Mouse (Mus musculus) lung, embryonic 15.5 days (tissue): Measurements from ENCODE around the gene Cyren. TPM values are rescaled to one million over a fixed set of nuclear protein-coding genes. Genes with fewer than 3 reads are reported as not detected.

Source experiments
- ATAC-seq: fragments of 200-750 bp; cut with Nextera tagmentation; 2 replicates; pipeline ENCODE4 v1.8.0; 2017; ENCODE audit warnings: moderate number of reproducible peaks, borderline replicate concordance; ENCODE audit not compliant: low FRiP score, low TSS enrichment; ENCODE audit errors: extremely low read depth
- H3K27ac ChIP-seq: fragments of 300-500 bp; sonication (generic); 2 replicates; pipeline ENCODE4 v1.5.1; 2015; ENCODE audit warnings: moderate library complexity, mild to moderate bottlenecking, inconsistent platforms
- H3K27me3 ChIP-seq: fragments of 300-500 bp; sonication (generic); 2 replicates; pipeline ENCODE4 v1.6.1; 2015; ENCODE audit warnings: inconsistent platforms
- H3K36me3 ChIP-seq: fragments of 300-500 bp; sonication (generic); 2 replicates; pipeline ENCODE4 v1.6.1; 2015; ENCODE audit warnings: inconsistent platforms
- H3K4me1 ChIP-seq: fragments of 300-500 bp; sonication (generic); 2 replicates; pipeline ENCODE4 v1.6.1; 2015; ENCODE audit warnings: inconsistent platforms
- H3K4me2 ChIP-seq: fragments of 300-500 bp; sonication (generic); 2 replicates; pipeline ENCODE4 v1.6.1; 2015; ENCODE audit warnings: inconsistent platforms, mild to moderate bottlenecking, moderate library complexity
- H3K4me3 ChIP-seq: fragments of 300-500 bp; sonication (generic); 2 replicates; pipeline ENCODE4 v1.5.1; 2015; ENCODE audit warnings: mild to moderate bottlenecking, inconsistent platforms
- H3K9ac ChIP-seq: fragments of 300-500 bp; sonication (generic); 2 replicates; pipeline ENCODE4 v1.6.1; 2015; ENCODE audit warnings: inconsistent platforms
- H3K9me3 ChIP-seq: fragments of 300-500 bp; sonication (generic); 2 replicates; pipeline ENCODE4 v1.6.1; 2016; ENCODE audit warnings: inconsistent platforms
- WGBS: fragments of 180-500 bp; shearing (Covaris S2); methylation state at CpG from one replicate; pipeline ENCODE4 v1.1.7; 2015; 5-methylcytosine and 5-hydroxymethylcytosine counted together
- polyA plus RNA-seq: library from polyadenylated mRNA; unstranded; fragments of >200 nt; fragmentation: Nextera tagmentation; extraction: Ambion mirVana; gene quantifications from 2 replicates; pipeline ENCODE4 v1.2.1, GENCODE M21; 2015

Gene Cyren
- 21.6 and 22.4 TPM in 2 replicates for polyA plus RNA-seq

DNA sequence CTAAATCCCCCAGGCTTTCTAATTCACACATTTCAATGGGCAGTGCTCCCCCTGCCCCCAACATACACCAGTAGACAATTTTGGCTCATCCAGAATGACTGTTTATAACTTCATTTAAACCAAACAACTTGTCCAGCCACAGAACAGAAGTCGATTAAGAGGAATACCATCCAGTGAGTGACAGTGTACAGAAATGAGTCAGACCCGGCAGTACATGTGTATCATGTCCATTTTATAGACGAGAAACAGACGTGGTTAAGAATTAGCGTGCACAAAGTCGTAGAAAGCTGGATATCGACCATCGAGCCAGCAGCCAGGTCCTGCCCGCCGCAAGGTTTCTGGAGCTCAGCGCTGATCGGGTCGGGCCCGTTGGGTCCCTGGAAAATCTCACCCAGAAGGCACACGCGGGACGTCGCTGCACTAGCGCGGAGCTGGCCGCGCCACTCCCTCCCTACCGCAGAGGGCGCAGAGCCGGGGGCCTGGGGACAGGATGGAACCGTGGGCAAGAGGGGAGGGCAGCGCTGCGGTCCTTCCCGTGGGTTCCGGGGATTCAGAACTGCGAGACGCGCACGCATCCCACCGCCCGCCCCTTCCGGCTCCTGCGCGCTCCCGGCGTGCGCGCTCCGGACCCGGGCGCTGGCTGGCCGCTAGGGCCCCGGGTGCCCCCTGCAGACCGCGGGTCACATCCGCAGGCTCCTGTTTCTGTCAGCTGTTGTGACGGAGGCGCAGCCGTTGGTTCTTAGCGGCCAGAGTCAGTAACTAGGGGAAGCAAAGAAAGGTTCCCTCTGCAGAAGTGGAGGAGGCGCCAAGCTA is at the start of gene Cyren:
Gene Cyren, minus strand, starts transcription at position 552 of the 813 bp plus-strand sequence.
- Histone ChIP-seq H3K4me2 (peak within 1 kb of the TSS; percentile 59), H3K4me1 (peaks cover 43% of the 10 kb centered on the region), H3K27ac (peak within 1 kb of the TSS; percentile 95), H3K36me3 (peaks cover 36% of the 10 kb centered on the region), H3K27me3 (no peaks in the 10 kb centered on the region), H3K9ac (peak within 1 kb of the TSS; percentile 95), H3K4me3 (peak within 1 kb of the TSS; percentile 68), H3K9me3 (no peaks in the 10 kb centered on the region)
- peak; percentile 89 for ATAC-seq
- WGBS: under 1% methylated on average over 49 of the region's 56 CpGs

DNA sequence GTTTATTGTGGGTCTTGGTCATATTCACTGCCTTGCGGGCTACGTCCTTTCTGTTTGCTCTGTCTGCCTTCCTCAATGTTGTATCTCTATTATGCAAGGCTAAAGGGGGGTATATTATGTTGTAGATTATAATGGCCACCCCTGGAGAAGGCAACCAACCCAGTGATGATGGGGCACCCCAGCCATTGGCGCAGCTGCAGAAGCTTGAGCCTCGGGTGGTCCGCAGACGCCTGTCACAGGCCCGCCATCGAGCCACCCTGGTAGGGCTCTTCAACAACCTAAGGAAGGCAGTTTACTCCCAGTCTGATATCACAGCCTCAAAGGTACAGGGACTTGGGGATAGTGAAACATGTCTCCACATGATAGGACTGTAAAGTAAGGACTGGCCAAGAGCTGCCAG is 49.7 kb upstream of the Cyren start:
- 87% methylated on average over 8 of the region's 8 CpGs for WGBS
- Histone ChIP-seq H3K4me2 (no peak overlapping the region), H3K4me1 (no peaks in the 10 kb centered on the region), H3K27ac (no peak overlapping the region), H3K9ac (no peak overlapping the region), H3K27me3 (no peaks in the 10 kb centered on the region), H3K9me3 (no peaks in the 10 kb centered on the region), H3K4me3 (no peak overlapping the region), H3K36me3 (no peaks in the 10 kb centered on the region)
- no peak for ATAC-seq

DNA sequence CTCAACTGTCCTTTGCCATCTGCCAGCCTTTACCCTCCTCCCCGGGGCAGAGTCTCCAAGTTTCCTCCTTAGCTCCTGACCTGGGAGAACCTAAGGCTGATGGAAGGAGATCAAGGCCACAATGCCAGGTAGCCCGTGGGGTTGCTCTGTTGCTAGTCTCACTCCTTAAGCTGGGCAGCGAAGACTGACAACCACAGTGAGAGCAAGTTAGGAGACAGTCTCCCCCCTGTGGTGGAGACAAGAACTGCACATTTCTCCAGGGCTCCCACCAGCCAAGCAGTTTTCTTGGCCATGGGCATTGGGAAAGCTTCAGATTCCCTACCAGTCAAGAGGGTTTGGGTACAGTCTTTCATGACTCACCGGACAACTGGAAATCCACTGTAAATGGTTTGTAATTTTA is 49.3 kb upstream of the Cyren start:
- Histone ChIP-seq H3K9ac (no peak overlapping the region), H3K9me3 (no peaks in the 10 kb centered on the region), H3K4me2 (no peak overlapping the region), H3K27me3 (no peaks in the 10 kb centered on the region), H3K27ac (no peak overlapping the region), H3K4me1 (no peaks in the 10 kb centered on the region), H3K4me3 (no peak overlapping the region), H3K36me3 (no peaks in the 10 kb centered on the region)
- peak; percentile 32; the same call in 1 of the 2 replicates for ATAC-seq
- WGBS: 40% methylated on average over 4 of the region's 4 CpGs

DNA sequence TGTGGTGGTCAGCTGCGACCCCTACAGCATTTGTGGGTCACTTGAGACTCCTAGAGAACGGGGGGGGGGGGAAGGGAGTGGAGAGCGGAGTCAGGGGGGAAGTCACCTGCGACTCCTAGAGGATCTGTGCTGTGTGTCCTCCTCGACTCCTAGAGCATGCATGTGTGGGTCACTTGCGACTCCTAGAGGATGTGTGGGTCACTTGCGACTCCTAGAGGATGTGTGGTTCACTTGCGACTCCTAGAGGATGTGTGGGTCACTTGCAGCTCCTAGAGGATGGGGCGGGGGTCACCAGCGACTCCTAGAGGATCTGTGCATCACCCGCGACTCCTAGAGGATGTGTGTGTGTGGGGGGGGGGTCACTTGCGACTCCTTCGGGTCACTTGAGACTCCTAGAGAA is 44.1 kb upstream of the Cyren start:
- H3K9me3 ChIP-seq: no peaks in the 10 kb centered on the region
- WGBS: 64% methylated on average over 14 of the region's 14 CpGs
- 0 out of 2 replicates have a peak, but pooled peaks cover 3% of the 10 kb centered on the region for H3K4me1 ChIP-seq
- peak; percentile 59; the same call in 1 of the 2 replicates for ATAC-seq
- no peak overlapping the region for H3K9ac ChIP-seq
- no peaks in the 10 kb centered on the region for H3K36me3 ChIP-seq
- H3K27ac ChIP-seq: no peak overlapping the region
- no peak overlapping the region for H3K4me3 ChIP-seq
- H3K4me2 ChIP-seq: no peak overlapping the region
- no peaks in the 10 kb centered on the region for H3K27me3 ChIP-seq

DNA sequence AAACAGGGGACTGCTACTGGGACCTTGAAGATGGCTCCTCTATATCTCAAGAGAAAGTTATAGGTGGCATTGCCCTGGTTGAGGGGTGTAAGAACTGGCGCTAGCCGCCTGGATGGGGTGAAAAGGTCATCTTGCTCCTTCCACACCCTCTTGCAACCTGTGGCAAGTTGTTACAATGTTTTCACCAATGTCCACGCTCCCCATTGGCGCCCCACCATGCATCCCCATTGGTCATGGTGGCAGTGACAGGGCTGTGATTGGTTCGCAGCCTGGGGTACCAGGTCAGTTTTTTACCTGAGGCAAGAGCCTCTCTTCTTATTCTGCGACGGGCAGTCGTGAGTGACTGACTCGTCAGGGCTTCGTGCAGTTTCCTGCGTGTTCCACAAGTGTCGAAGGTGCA is 42.8 kb upstream of the Cyren start:
- no peaks in the 10 kb centered on the region for H3K27me3 ChIP-seq
- H3K36me3 ChIP-seq: no peaks in the 10 kb centered on the region
- no peak for ATAC-seq
- H3K4me3 ChIP-seq: no peak overlapping the region
- peaks cover 8% of the 10 kb centered on the region; the same call in 1 of the 2 replicates for H3K4me1 ChIP-seq
- no peak overlapping the region for H3K9ac ChIP-seq
- no peak overlapping the region for H3K27ac ChIP-seq
- no peak overlapping the region for H3K4me2 ChIP-seq
- H3K9me3 ChIP-seq: no peaks in the 10 kb centered on the region
- 89% methylated on average over 12 of the region's 12 CpGs for WGBS

DNA sequence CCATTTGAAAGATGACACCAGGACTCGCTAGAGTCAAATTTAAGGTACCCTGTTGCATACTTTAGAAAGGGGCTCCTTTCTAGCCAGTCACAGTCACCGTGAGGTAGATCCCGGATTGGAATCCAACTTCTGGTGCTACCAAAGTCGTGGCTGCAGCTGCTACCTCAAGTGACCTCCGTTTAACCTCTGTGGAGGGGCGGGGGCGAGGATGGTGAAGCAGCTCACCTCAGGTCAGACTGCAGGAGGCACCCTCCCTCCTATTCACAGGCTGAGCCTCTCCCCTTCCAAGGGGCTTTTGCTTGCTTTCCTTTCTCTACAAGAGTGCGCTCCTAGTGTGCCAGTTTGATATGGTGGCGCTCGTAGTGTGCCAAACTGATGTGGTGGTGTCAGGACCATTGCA is 42.1 kb upstream of the Cyren start, which contains the start of gene Stra8:
Gene Stra8, plus strand, starts transcription at position 208 of the 400 bp plus-strand sequence.
- H3K9ac ChIP-seq: no peak within 1 kb of the TSS
- 37% methylated on average over 10 of the region's 10 CpGs for WGBS
- no peaks in the 10 kb centered on the region for H3K9me3 ChIP-seq
- H3K4me1 ChIP-seq: peaks cover 8% of the 10 kb centered on the region; the same call in 1 of the 2 replicates
- H3K27me3 ChIP-seq: no peaks in the 10 kb centered on the region
- no peak for ATAC-seq
- H3K4me2 ChIP-seq: no peak within 1 kb of the TSS
- no peak within 1 kb of the TSS for H3K4me3 ChIP-seq
- H3K36me3 ChIP-seq: no peaks in the 10 kb centered on the region
- no peak within 1 kb of the TSS for H3K27ac ChIP-seq

DNA sequence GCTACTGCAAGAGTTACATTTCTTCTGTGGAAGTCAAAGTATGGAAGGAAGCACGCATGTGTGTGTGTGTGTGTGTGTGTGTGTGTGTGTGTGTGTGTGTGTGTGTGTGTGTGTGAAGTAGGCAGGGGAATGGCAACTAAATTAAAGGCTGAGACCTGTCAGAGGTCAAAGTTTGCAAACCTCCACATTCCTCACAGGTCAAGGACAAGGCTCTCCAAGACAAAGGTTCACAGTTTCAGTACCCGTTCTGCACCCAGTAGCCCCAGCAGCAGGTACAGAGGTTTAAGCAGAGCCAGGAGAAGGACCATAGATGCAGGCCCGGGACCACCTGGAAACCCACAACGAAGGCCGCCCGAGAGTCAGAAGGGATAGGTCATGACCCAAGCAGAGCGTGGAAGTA is 41.3 kb upstream of the Cyren start:
- Histone ChIP-seq H3K27me3 (no peaks in the 10 kb centered on the region), H3K4me1 (peaks cover 8% of the 10 kb centered on the region; the same call in 1 of the 2 replicates), H3K9me3 (no peaks in the 10 kb centered on the region), H3K9ac (no peak overlapping the region), H3K27ac (no peak overlapping the region), H3K4me2 (no peak overlapping the region), H3K4me3 (no peak overlapping the region), H3K36me3 (no peaks in the 10 kb centered on the region)
- ATAC-seq: no peak
- WGBS: 62% methylated on average over 7 of the region's 7 CpGs

DNA sequence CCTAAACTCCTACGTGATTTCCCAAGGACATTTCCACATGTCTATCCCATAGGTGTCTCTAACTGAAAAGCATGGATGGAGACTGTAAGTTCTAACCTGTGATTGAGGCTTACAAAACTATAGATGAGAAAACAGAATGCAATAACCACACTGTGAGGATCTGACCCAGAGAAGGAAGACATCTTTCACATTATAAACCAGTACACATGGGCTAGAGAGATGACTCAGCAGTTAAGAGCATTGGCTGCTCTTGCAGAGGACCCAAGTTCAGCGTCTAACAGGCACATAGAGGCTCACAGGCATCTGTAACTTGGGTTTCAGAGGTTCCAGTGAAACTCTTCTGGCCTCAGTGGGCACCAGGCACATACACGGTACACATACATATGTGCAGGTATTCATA is 36.6 kb upstream of the Cyren start:
- no peak for ATAC-seq
- 88% methylated on average over 3 of the region's 3 CpGs for WGBS
- Histone ChIP-seq H3K4me1 (peaks cover 17% of the 10 kb centered on the region), H3K9me3 (no peaks in the 10 kb centered on the region), H3K27ac (no peak overlapping the region), H3K9ac (no peak overlapping the region), H3K4me3 (no peak overlapping the region), H3K27me3 (no peaks in the 10 kb centered on the region), H3K4me2 (no peak overlapping the region), H3K36me3 (no peaks in the 10 kb centered on the region)

DNA sequence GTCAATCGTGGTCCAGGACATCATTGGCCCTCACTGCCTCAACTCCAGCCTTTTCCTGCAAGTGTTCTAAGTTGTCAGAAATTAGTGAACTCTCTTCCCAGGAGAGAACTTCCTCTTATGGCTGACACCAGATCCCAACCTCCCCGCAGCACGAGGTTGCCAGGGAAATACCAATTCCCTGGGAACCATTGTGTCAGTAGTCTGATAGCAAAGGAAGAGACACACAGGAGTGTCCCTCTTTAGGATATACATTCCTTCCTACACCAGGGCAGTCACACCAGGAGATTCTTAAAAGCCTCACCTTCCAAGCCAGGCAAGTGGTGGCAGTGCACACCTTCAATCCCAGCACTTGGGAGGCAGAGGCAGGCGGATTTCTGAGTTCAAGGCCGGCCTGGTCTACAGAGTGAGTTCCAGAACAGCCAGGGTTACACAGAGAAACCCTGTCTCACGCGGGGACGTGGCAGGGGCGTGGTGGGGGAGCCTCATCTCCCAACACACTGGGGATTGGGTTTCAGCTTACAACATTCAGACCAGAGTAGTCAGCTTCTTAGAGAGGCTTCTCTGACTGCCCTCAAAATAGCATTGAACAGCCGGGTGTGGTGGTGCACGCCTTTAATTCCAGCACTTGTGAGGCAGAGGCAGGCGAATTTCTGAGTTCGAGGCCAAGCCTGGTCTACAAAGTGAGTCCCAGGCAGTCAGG is 35.6 kb upstream of the Cyren start:
- H3K9me3 ChIP-seq: no peaks in the 10 kb centered on the region
- no peaks in the 10 kb centered on the region for H3K27me3 ChIP-seq
- ATAC-seq: no peak
- peaks cover 20% of the 10 kb centered on the region for H3K4me1 ChIP-seq
- H3K9ac ChIP-seq: no peak overlapping the region
- WGBS: 82% methylated on average over 13 of the region's 13 CpGs
- H3K36me3 ChIP-seq: 0 out of 2 replicates have a peak, but pooled peaks cover 5% of the 10 kb centered on the region
- H3K4me2 ChIP-seq: no peak overlapping the region
- H3K27ac ChIP-seq: no peak overlapping the region
- no peak overlapping the region for H3K4me3 ChIP-seq

DNA sequence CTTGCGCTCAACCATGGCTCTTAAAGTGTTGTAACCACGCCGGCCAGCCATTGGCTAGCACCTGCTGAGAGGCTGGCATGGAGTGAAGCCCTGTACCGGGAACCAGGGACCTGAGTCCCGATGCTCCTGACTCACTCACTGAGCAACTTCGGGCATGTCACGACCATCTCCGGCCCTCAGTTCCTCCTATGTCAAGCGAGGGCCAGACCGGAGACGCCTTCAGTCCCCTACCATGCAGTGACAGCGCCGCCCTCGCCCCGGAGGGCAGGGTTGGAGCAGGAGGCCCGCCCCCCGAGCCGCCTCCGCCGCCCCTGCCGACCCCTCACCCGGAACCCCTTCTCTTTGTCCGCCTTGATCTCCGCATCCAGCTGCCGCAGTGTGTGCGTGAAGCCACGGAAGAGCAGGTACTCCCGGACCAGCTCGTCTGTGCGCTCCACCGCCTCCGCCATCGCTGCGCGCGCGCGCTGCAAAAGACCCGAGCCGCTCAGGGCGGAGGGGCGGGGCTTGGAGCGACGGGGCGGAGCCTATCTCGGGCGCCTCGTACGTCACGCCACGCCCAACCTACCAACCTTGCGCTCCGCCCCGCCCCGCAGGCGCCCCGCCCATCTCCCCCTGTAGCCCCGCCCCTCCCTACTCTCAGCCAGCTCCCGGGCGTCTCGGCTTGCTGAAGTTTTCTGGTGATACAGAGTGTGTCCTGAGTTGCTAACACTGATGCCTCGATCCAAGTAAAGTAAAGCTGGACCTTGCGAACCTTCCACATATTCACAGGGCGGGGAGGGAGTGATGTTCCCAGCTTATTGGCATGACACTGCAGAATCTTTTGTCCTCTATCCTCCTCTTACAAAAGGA is 32.7 kb upstream of the Cyren start, which contains the start of gene Wdr91:
Gene Wdr91, minus strand, starts transcription at position 506 of the 849 bp plus-strand sequence.
- Histone ChIP-seq H3K27me3 (no peaks in the 10 kb centered on the region), H3K9me3 (no peaks in the 10 kb centered on the region), H3K36me3 (peaks cover 25% of the 10 kb centered on the region), H3K4me3 (peak within 1 kb of the TSS; percentile 93), H3K4me2 (peak within 1 kb of the TSS; percentile 88), H3K27ac (peak within 1 kb of the TSS; percentile 89), H3K4me1 (peaks cover 29% of the 10 kb centered on the region), H3K9ac (peak within 1 kb of the TSS; percentile 62)
- under 1% methylated on average over 50 of the region's 64 CpGs for WGBS
- ATAC-seq: peak; percentile 93

DNA sequence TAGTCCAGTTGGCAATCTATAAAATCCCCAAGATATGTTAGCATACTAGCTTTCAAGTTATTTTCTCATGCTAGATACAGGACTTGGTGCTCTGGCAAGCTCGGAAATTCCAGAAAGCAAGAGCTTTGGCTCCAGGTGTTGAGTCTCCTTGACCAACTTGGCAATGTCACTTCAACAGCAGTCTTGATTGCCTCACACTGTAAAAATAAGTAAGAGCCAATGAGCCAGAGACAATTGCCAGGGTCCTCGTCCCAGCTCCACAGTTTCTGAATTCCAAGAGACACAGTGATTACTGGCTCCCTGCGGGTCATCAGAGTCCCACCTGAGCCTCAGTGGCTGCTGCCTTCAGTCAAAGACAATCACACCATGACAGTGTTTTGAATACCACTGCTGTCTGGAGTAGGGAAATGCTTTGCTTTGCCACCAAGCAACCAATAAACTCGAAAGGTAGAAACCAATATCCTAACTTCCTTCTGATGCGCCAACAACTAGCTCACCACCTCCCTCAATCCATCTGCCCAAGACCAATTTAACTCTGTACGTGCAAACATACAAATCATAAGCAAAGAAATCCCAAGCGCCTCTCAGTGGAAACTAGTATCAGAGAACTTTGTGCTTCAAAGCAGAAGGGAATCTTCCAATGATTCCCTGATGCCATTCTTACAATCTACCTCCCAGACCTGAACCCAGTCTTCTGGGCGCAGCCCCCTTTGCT is 31.9 kb upstream of the Cyren start:
- H3K27me3 ChIP-seq: no peaks in the 10 kb centered on the region

More for the DNA sequence above, 31.9 kb upstream of the Cyren start:
- no peak for ATAC-seq
- Histone ChIP-seq H3K4me1 (peaks cover 36% of the 10 kb centered on the region), H3K4me3 (peak overlapping the region; percentile 93), H3K4me2 (peak overlapping the region; percentile 88), H3K36me3 (peaks cover 32% of the 10 kb centered on the region), H3K9ac (peak overlapping the region; percentile 62), H3K9me3 (no peaks in the 10 kb centered on the region), H3K27ac (peak overlapping the region; percentile 89; the same call in 1 of the 2 replicates)
- 41% methylated on average over 8 of the region's 8 CpGs for WGBS
